Mouse (Mus musculus) myocyte (in vitro differentiated cells): ENCODE results near the gene Sostdc1. TPM values are rescaled to one million over a fixed set of nuclear protein-coding genes. Genes with fewer than 3 reads are reported as not detected.

Source experiments
- H3K27me3 ChIP-seq: one replicate; pipeline ENCODE4 v1.6.1; 2011; ENCODE audit not compliant: control insufficient read depth, insufficient read depth, insufficient read length
- H3K36me3 ChIP-seq: one replicate; pipeline ENCODE4 v1.6.1; 2011; ENCODE audit not compliant: control insufficient read depth, insufficient read depth
- H3K4me2 ChIP-seq: one replicate; pipeline ENCODE4 v1.6.1; 2011; ENCODE audit warnings: low read depth, control low read depth
- H3K4me3 ChIP-seq: one replicate; pipeline ENCODE4 v1.5.1; 2011; ENCODE audit warnings: mild to moderate bottlenecking, control low read depth, moderate library complexity
- H3K79me2 ChIP-seq: one replicate; pipeline ENCODE4 v1.6.1; 2011; ENCODE audit not compliant: control insufficient read depth, insufficient read depth
- H3ac ChIP-seq: one replicate; pipeline ENCODE4 v1.6.1; 2011; ENCODE audit not compliant: control insufficient read depth, insufficient read length
- CEBPB ChIP-seq: IDR thresholded peaks from 2 replicates; pipeline ENCODE4 v1.6.1; 2011; ENCODE audit warnings: mild to moderate bottlenecking, moderate library complexity; ENCODE audit not compliant: poor library complexity, insufficient read depth, severe bottlenecking
- E2F4 ChIP-seq: IDR thresholded peaks from one replicate; pipeline ENCODE4 v1.6.1; 2011; ENCODE audit warnings: mild to moderate bottlenecking, control low read depth, moderate library complexity; ENCODE audit not compliant: insufficient read depth
- MAX ChIP-seq: IDR thresholded peaks from one replicate; pipeline ENCODE4 v1.6.1; 2011; ENCODE audit warnings: low read depth, mild to moderate bottlenecking, control low read depth
- MYOD1 ChIP-seq, 3 experiments: IDR thresholded peaks; one replicate each; pipeline ENCODE4 v1.6.1; 2011; ENCODE audit warnings: control low read depth in 2 of 3, low read depth in 2 of 3, mild to moderate bottlenecking in 2 of 3, moderate library complexity in 1 of 3; ENCODE audit not compliant: insufficient read length in 2 of 3, control insufficient read depth in 1 of 3
- MYOG ChIP-seq, 3 experiments: IDR thresholded peaks; one replicate each; pipeline ENCODE4 v1.6.1; 2011; ENCODE audit warnings: control low read depth in 2 of 3, low read depth in 2 of 3, mild to moderate bottlenecking in 2 of 3; ENCODE audit not compliant: insufficient read length in 2 of 3, control insufficient read depth in 1 of 3, insufficient read depth in 1 of 3
- POLR2A ChIP-seq: IDR thresholded peaks from one replicate; pipeline ENCODE4 v1.6.1; 2011; ENCODE audit warnings: low read depth, mild to moderate bottlenecking, control low read depth, moderate library complexity; ENCODE audit not compliant: insufficient read length
- POLR2AphosphoS2 ChIP-seq: IDR thresholded peaks from one replicate; pipeline ENCODE4 v1.6.1; 2011; ENCODE audit warnings: low read depth, control low read depth; ENCODE audit not compliant: insufficient read length
- REST ChIP-seq: IDR thresholded peaks from one replicate; pipeline ENCODE4 v1.6.1; 2011; ENCODE audit warnings: mild to moderate bottlenecking, control low read depth, moderate library complexity; ENCODE audit not compliant: insufficient read depth, insufficient read length
- SRF ChIP-seq: IDR thresholded peaks from one replicate; pipeline ENCODE4 v1.6.1; 2011; ENCODE audit warnings: low read depth; ENCODE audit not compliant: control insufficient read depth, insufficient read length
- TCF12 ChIP-seq: IDR thresholded peaks from one replicate; pipeline ENCODE4 v1.6.1; 2011; ENCODE audit warnings: mild to moderate bottlenecking, control low read depth; ENCODE audit not compliant: poor library complexity, insufficient read depth, severe bottlenecking
- TCF3 ChIP-seq: IDR thresholded peaks from one replicate; pipeline ENCODE4 v1.6.1; 2011; ENCODE audit warnings: low read depth, control low read depth; ENCODE audit not compliant: insufficient read length
- USF1 ChIP-seq: IDR thresholded peaks from one replicate; pipeline ENCODE4 v1.6.1; 2011; ENCODE audit warnings: low read depth, mild to moderate bottlenecking, control low read depth, moderate library complexity
- polyA plus RNA-seq: library from polyadenylated mRNA; unstranded; fragments of >200 nt; fragmentation: generic; extraction: Trizol; gene quantifications from one replicate; pipeline ENCODE4 v1.2.1, GENCODE M21; 2012; ENCODE audit warnings: missing spikeins

Sostdc1 gene
- polyA plus RNA-seq, 1 experiment = not detected

- no peak for TF ChIP-seq POLR2AphosphoS2
- no peak for TF ChIP-seq MYOG (IDR thresholded peaks at IDR 0.05; ENCODE audit: control insufficient read depth in 1 of 3, insufficient read depth in 1 of 3, insufficient read length in 2 of 3, low read depth in 2 of 3)
- TF ChIP-seq MYOD1 (IDR thresholded peaks at IDR 0.05; ENCODE audit: control insufficient read depth in 1 of 3, insufficient read length in 2 of 3, low read depth in 2 of 3) = no peak
- TF ChIP-seq TCF3 = no peak
- TF ChIP-seq CEBPB = no peak
- TF ChIP-seq POLR2A = no peak
- H3K4me2 ChIP-seq = no peak overlapping the region
Observed at GRCm38 (mm10) chr12:36313015-36313414, 924 bp upstream of the Sostdc1 start.

GRCm38 (mm10) chr12:36314446-36314845 lies 507 bp downstream of the Sostdc1 start:
- no peak overlapping the region for H3K4me3 ChIP-seq
- H3K79me2 ChIP-seq = no peaks in the 10 kb centered on the region
- TF ChIP-seq E2F4 (no peak), USF1 (no peak), MYOD1 (IDR thresholded peaks at IDR 0.05; ENCODE audit: control insufficient read depth in 1 of 3, insufficient read length in 2 of 3, low read depth in 2 of 3) (no peak), MAX (no peak), MYOG (IDR thresholded peaks at IDR 0.05; ENCODE audit: control insufficient read depth in 1 of 3, insufficient read depth in 1 of 3, insufficient read length in 2 of 3, low read depth in 2 of 3) (no peak), REST (no peak), SRF (no peak), POLR2A (no peak), CEBPB (no peak), TCF3 (no peak), POLR2AphosphoS2 (no peak)
- H3K27me3 ChIP-seq = no peaks in the 10 kb centered on the region
- H3K36me3 ChIP-seq = no peaks in the 10 kb centered on the region
- H3ac ChIP-seq = no peak overlapping the region
- H3K4me2 ChIP-seq = no peak overlapping the region

More at GRCm38 (mm10) chr12:36313015-36313414, 924 bp upstream of the Sostdc1 start:
- H3K4me3 ChIP-seq = no peak overlapping the region
- no peak overlapping the region for H3ac ChIP-seq
- no peaks in the 10 kb centered on the region for H3K79me2 ChIP-seq
- H3K27me3 ChIP-seq = no peaks in the 10 kb centered on the region
- no peaks in the 10 kb centered on the region for H3K36me3 ChIP-seq

- Histone ChIP-seq H3ac (no peak overlapping the region), H3K4me3 (no peak overlapping the region), H3K79me2 (no peaks in the 10 kb centered on the region), H3K27me3 (no peaks in the 10 kb centered on the region), H3K36me3 (no peaks in the 10 kb centered on the region), H3K4me2 (no peak overlapping the region)
- TF ChIP-seq E2F4 = no peak
- TF ChIP-seq TCF3 = no peak
- TF ChIP-seq TCF12 = no peak
- TF ChIP-seq POLR2A = no peak
- no peak for TF ChIP-seq SRF
- no peak for TF ChIP-seq REST
- TF ChIP-seq MAX = no peak
- TF ChIP-seq MYOD1 (IDR thresholded peaks at IDR 0.05; ENCODE audit: control insufficient read depth in 1 of 3, insufficient read length in 2 of 3, low read depth in 2 of 3) = no peak
- no peak for TF ChIP-seq USF1
- TF ChIP-seq CEBPB = no peak
- TF ChIP-seq MYOG (IDR thresholded peaks at IDR 0.05; ENCODE audit: control insufficient read depth in 1 of 3, insufficient read depth in 1 of 3, insufficient read length in 2 of 3, low read depth in 2 of 3) = no peak
- no peak for TF ChIP-seq POLR2AphosphoS2
Observed at GRCm38 (mm10) chr12:36315527-36315926, 1.6 kb downstream of the Sostdc1 start.

GRCm38 (mm10) chr12:36316056-36316455 lies 2.1 kb downstream of the Sostdc1 start:
- H3ac ChIP-seq = no peak overlapping the region
- no peaks in the 10 kb centered on the region for H3K36me3 ChIP-seq
- no peaks in the 10 kb centered on the region for H3K79me2 ChIP-seq
- no peak overlapping the region for H3K4me3 ChIP-seq
- no peak for TF ChIP-seq MYOD1 (IDR thresholded peaks at IDR 0.05; ENCODE audit: control insufficient read depth in 1 of 3, insufficient read length in 2 of 3, low read depth in 2 of 3)
- no peak for TF ChIP-seq SRF
- no peak for TF ChIP-seq E2F4
- no peak for TF ChIP-seq REST
- TF ChIP-seq MYOG (IDR thresholded peaks at IDR 0.05; ENCODE audit: control insufficient read depth in 1 of 3, insufficient read depth in 1 of 3, insufficient read length in 2 of 3, low read depth in 2 of 3) = no peak
- TF ChIP-seq MAX = no peak
- no peaks in the 10 kb centered on the region for H3K27me3 ChIP-seq
- H3K4me2 ChIP-seq = no peak overlapping the region
